Mouse (Mus musculus): ENCODE results near the gene Zfp951.
"Not testable (repeated sequence)": the region's sequence is repeated elsewhere in the genome, so short reads cannot be mapped to it uniquely, and the experiment has no call there.

The Zfp951 gene

DNA sequence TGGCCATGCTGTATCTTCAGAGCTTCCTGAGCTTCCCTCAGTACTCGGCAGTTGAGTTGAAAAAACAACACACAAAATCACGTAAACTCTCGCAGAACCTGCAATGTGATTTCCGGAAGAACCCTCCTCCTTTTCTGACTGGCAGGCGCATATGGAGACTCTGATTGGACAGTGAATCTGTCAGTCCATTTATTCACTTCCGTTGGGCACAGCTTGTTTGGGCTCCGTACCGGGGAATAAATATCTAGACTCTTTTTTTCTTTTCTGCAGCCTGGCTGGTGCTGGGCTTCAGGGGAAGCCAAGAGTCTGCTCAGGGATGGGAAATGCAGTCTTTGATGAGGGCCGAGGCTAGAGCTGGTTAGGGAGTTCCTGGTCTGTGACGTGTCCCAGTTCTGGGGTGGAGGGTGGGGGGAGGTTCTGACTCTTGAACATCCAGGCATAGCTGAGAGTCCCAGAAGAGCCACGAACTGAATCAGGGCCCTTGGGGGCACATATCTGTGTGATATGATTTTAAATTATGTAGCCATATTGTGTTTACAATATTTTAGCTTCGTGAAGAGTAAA, at the start of gene Zfp951:
Zfp951 (minus strand) TSS at position 109 of the 564 bp plus-strand sequence.
- DNase-seq (ENCODE audit: low spot score in 2 of 2) = peak; percentile 56 to 66

GRCm38 (mm10) chr5:104906556-104906955, 46.7 kb upstream of the Zfp951 start:
- not testable (repeated sequence) for DNase-seq (ENCODE audit: low spot score in 2 of 2)

DNA sequence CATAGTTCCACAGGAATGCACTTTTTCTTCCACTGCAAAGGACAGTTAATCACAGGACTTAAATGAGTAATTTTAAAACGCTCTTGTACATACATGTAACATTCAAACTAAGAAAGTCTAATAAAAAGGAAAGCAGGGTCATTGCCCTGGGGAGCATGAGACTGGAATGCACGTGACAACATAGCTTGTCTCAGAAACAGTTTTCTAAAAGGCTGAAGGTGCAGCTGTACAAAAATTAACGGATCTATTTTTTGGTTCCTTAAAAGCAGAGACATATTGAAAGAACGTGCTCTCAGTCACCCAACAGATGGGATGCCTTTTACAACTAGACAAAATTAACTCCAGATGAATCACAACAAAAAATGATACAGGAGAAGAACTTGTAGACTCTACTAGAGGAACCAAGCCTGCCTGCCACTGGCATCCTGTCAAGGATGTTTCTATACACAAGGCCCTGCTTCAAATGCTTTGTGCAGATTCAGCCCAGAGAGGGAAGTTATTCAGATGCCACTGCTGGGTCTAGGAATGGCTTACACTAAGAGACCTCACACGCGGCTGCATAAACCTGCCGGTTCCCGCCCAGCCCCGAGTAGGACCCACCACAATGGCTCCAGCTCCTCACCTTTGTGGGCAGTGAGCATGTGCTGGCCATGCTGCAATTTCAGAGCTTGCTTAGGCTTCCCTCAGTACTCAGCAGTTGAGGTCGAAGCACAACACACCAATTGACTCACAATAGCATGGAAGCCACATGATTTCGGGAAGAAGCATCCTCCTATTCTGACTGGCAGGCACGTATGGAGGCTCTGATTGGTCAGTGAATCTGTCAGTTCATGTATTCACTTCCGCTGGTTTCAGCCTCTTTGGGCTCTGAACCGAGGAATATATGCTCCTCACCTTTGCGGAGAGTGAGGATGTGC, 567 bp downstream of the Zfp951 start:
- not testable (repeated sequence) for DNase-seq (ENCODE audit: low spot score in 2 of 2)

DNA sequence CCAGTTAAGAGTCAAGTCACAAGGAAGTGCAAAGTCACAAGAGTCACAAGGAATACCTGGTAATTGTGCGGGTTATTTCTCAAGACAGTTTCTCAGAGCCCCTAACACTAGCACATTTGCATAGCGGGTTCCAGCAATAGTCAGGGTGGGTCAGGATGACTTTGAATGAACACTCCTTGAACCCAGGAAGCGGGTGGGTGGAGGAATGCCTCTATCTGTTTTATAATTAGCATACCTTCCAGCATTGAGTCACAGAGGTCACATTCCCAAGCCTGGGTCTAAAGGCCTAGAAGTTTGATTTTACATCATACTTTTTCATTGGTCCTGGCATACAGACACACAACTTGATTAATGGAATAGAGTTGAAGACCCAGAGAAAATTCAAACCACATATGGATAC, 5.3 kb downstream of the Zfp951 start:
- not testable (repeated sequence) for DNase-seq (ENCODE audit: low spot score in 2 of 2)

- DNase-seq (ENCODE audit: low spot score in 2 of 2) = no peak
Measured at GRCm38 (mm10) chr5:104833330-104833729, 26.5 kb downstream of the Zfp951 start.

DNA sequence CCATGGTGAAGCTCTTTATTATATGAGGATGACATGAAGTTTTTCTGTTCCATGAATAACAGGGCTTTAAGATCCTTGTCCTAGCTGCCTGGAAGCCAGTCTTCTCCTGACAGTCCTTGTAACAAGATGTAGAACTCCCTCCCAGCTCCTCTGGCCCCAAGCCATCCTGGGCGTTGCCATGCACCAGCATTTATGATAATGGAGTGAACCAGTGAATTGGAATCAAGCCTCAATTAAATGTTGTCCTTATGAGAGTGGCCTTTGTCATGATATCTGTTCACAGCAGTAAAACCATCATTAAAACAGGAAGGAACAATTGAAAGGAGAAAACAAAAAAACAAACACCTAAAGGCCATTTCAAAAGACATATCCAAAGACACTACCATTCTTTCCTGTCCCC, 30.3 kb downstream of the Zfp951 start:
- DNase-seq (ENCODE audit: low spot score in 2 of 2) = no peak

- DNase-seq (ENCODE audit: low spot score in 2 of 2) = not testable (repeated sequence)
Measured at GRCm38 (mm10) chr5:104770138-104770537, 89.7 kb downstream of the Zfp951 start.

Data from frontal cortex, postnatal 14 days (tissue).